ENCODE assay signal across 22 mouse cellular contexts in the genomic region with DNA sequence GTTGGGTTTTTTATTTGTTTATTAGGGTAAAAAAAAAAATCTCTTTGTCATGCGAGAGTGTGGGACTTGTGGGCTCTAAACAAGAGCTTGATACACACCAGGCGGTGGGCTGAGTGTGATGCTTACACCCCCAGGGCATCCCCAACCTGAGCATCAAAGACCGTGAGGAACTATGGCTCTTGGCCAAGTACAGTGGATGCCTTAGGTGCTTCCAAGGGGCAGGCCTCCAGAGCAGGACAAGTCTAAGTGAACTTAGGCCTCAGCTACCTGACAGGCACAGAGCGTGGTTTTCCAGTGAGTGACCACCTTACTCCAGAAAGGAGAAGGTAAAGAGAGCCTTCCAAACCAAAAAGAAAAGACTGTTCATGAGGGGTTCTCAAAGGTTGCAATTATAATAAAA. TPM values are rescaled to one million over a fixed set of nuclear protein-coding genes. Genes with fewer than 3 reads are reported as not detected.
DNase-seq lines count a peak whose midpoint lies in the region; ATAC-seq and TF ChIP-seq lines count a peak whose summit lies in the region.
"Had no signal": no experiment of that assay in that cellular context is flagged by ENCODE, and none has a peak within 500 bp of the region (broad histone marks: within the 10 kb centered on the region; RNA-seq: fewer than 3 reads in every experiment).

No protein-coding gene starts in this region.

- peak; percentile 82 for DNase-seq in liver, adult 2 months (ENCODE audit: extremely low read depth, low read depth, low spot score)
- no peak for DNase-seq in liver, embryonic 11.5 days (ENCODE audit: low spot score)
- DNase-seq in kidney, adult 9 months: peak; percentile 80
- peak; percentile 62 to 82 for DNase-seq in kidney, postnatal 25 days
- no peak for DNase-seq in heart, postnatal 36 days
- DNase-seq in adrenal gland, adult (ENCODE audit: inconsistent age in 2 of 2, low spot score in 1 of 2): no peak
- DNase-seq: adrenal gland, adult 8-10 months; adrenal gland, postnatal 36 days; cerebellum, adult 2 months; cerebellum, postnatal 10 days; gastrocnemius, adult 2 months; gastrocnemius, postnatal 25 days; heart, postnatal 10 days had no signal

- peak overlapping the region; percentile 86 for H3K9ac ChIP-seq in liver, adult 2 months (ENCODE audit: low read depth, low read length)
- H3K9ac ChIP-seq in liver, embryonic 11.5 days (ENCODE audit: low read depth, low read length): no peak overlapping the region
- H3K9ac ChIP-seq: hindbrain, embryonic 13.5 days had no signal

- no peak for ATAC-seq in liver, embryonic 11.5 days (replicated peaks; ENCODE audit: low FRiP score)
- ATAC-seq: forebrain, embryonic 14.5 days had no signal

- H3K4me3 ChIP-seq in liver, adult 2 months (ENCODE audit: insufficient read depth, low read depth, low read length): peak overlapping the region; percentile 77
- no peak overlapping the region for H3K4me3 ChIP-seq in liver, embryonic 11.5 days (ENCODE audit: low read depth, low read length)
- H3K4me3 ChIP-seq: embryonic facial prominence, embryonic 10.5 days; forebrain, embryonic 10.5 days; gastrocnemius, adult 2 months; hindbrain, embryonic 13.5 days had no signal

- peaks cover 10% of the 10 kb centered on the region; the same call in 1 of the 2 replicates for H3K79me2 ChIP-seq in liver, adult 2 months (ENCODE audit: control insufficient read depth, insufficient read depth, low read length)

- no peaks in the 10 kb centered on the region for H3K9me3 ChIP-seq in liver, embryonic 11.5 days (ENCODE audit: control insufficient read depth, low read length)
- H3K9me3 ChIP-seq: embryonic facial prominence, embryonic 10.5 days; forebrain, embryonic 10.5 days; hindbrain, embryonic 13.5 days had no signal

- no peak for TF ChIP-seq CTCF in liver, adult 2 months (IDR thresholded peaks at IDR 0.05; ENCODE audit: low read depth, low read length)

- intact Hi-C loops in heart, postnatal 36 days (cut with DNase I): no loop called here

- H3K4me1 ChIP-seq in liver, adult 2 months (ENCODE audit: control insufficient read depth, insufficient read depth, low read length): peaks cover 36% of the 10 kb centered on the region
- no peaks in the 10 kb centered on the region for H3K4me1 ChIP-seq in liver, embryonic 11.5 days (replicated peaks; ENCODE audit: control insufficient read depth, insufficient read depth, low read length)

- no peak for TF ChIP-seq POLR2A in liver, adult 2 months (IDR thresholded peaks at IDR 0.05; ENCODE audit: extremely low read depth, insufficient read depth, low read length)

- no peaks in the 10 kb centered on the region for H3K27me3 ChIP-seq in liver, adult 2 months (ENCODE audit: control insufficient read depth, insufficient read depth, low read length)
- H3K27me3 ChIP-seq in liver, embryonic 11.5 days (replicated peaks; ENCODE audit: control insufficient read depth, insufficient read depth, low read length): no peaks in the 10 kb centered on the region
- H3K27me3 ChIP-seq: hindbrain, embryonic 13.5 days had no signal

- H3K27ac ChIP-seq in liver, adult 2 months (replicated peaks; ENCODE audit: insufficient read depth, low read depth, low read length): peak overlapping the region; percentile 96
- no peak overlapping the region for H3K27ac ChIP-seq in liver, embryonic 11.5 days (ENCODE audit: low read depth, low read length)
- H3K27ac ChIP-seq: embryonic facial prominence, embryonic 10.5 days; forebrain, embryonic 10.5 days; gastrocnemius, adult 2 months; hindbrain, embryonic 13.5 days had no signal

- 26% methylated on average over 4 of the region's 4 CpGs for WGBS in liver, adult 2 months
- WGBS in liver, embryonic 11.5 days: 75% methylated on average over 4 of the region's 4 CpGs

- H3K4me2 ChIP-seq in liver, embryonic 11.5 days: no peak overlapping the region
- H3K4me2 ChIP-seq: hindbrain, embryonic 13.5 days had no signal

- H3K36me3 ChIP-seq in liver, adult 2 months (ENCODE audit: control insufficient read depth, insufficient read depth, low read length): peaks cover 24% of the 10 kb centered on the region
- no peaks in the 10 kb centered on the region for H3K36me3 ChIP-seq in liver, embryonic 11.5 days (ENCODE audit: control insufficient read depth, insufficient read depth, low read length)
- H3K36me3 ChIP-seq: embryonic facial prominence, embryonic 10.5 days; forebrain, embryonic 10.5 days; hindbrain, embryonic 13.5 days had no signal

RNA-seq across cellular contexts. Expression of a gene that starts 1.6 kb away (rescaled TPM):
- total RNA-seq in liver, adult 2 months (2014; rRNA removed): 1,124 and 1,219 TPM in 2 replicates
- 1,436 and 1,472 TPM in 2 replicates for polyA plus RNA-seq in liver, adult 2 months (2012; rRNA removed)
- 0.14 TPM in 1 of 2 replicates, not detected in the other for polyA plus RNA-seq in liver, embryonic 11.5 days (2014; fragmentation: Nextera tagmentation; extraction: Ambion mirVana)
- not detected for total RNA-seq in heart, postnatal 36 days (2021)
- total RNA-seq: ES-E14; gastrocnemius, adult 2 months; gastrocnemius, postnatal 25 days; granulocyte monocyte progenitor cell, adult 5-6 weeks; heart, postnatal 10 days; hematopoietic stem cell, adult 5-6 weeks had no signal
- polyA plus RNA-seq: cerebellum, adult 2 months; embryonic facial prominence, embryonic 10.5 days; embryonic facial prominence, embryonic 14.5 days; forebrain, embryonic 10.5 days; forebrain, embryonic 14.5 days; heart, embryonic 14.5 days; hindbrain, embryonic 13.5 days had no signal

RNA-seq across cellular contexts. Expression of a gene that starts 11.3 kb away (rescaled TPM):
- 25.6 and 26.9 TPM in 2 replicates for total RNA-seq in liver, adult 2 months (2014; rRNA removed)
- polyA plus RNA-seq in liver, adult 2 months (2012; rRNA removed): 20.4 and 36.7 TPM in 2 replicates
- polyA plus RNA-seq in liver, embryonic 11.5 days (2014; fragmentation: Nextera tagmentation; extraction: Ambion mirVana): not detected in 2 replicates
- not detected for total RNA-seq in heart, postnatal 36 days (2021)
- total RNA-seq: gastrocnemius, adult 2 months; gastrocnemius, postnatal 25 days; granulocyte monocyte progenitor cell, adult 5-6 weeks; heart, postnatal 10 days; hematopoietic stem cell, adult 5-6 weeks had no signal
- polyA plus RNA-seq: embryonic facial prominence, embryonic 10.5 days; forebrain, embryonic 10.5 days; forebrain, embryonic 14.5 days; heart, embryonic 14.5 days; hindbrain, embryonic 13.5 days had no signal

RNA-seq across cellular contexts. Expression of a gene that starts 20.7 kb away (rescaled TPM):
- 282 and 329 TPM in 2 replicates for total RNA-seq in liver, adult 2 months (2014; rRNA removed)
- 281 and 297 TPM in 2 replicates for polyA plus RNA-seq in liver, adult 2 months (2012; rRNA removed)
- not detected in 2 replicates for polyA plus RNA-seq in liver, embryonic 11.5 days (2014; fragmentation: Nextera tagmentation; extraction: Ambion mirVana)
- total RNA-seq in heart, postnatal 36 days (2021): not detected
- total RNA-seq: adrenal gland, adult 8-10 months; adrenal gland, postnatal 36 days; ES-E14; gastrocnemius, adult 2 months; gastrocnemius, postnatal 25 days; granulocyte monocyte progenitor cell, adult 5-6 weeks; heart, postnatal 10 days; hematopoietic stem cell, adult 5-6 weeks had no signal
- polyA plus RNA-seq: cerebellum, adult 2 months; embryonic facial prominence, embryonic 10.5 days; embryonic facial prominence, embryonic 14.5 days; forebrain, embryonic 10.5 days; forebrain, embryonic 14.5 days; heart, embryonic 14.5 days; hindbrain, embryonic 13.5 days had no signal

RNA-seq across cellular contexts. Expression of a gene that starts 37.2 kb away (rescaled TPM):
- not detected in 2 replicates for total RNA-seq in liver, adult 2 months (2014; rRNA removed)
- polyA plus RNA-seq in liver, adult 2 months (2012; rRNA removed): 0.05 TPM in 1 of 2 replicates, not detected in the other
- not detected in 2 replicates for polyA plus RNA-seq in liver, embryonic 11.5 days (2014; fragmentation: Nextera tagmentation; extraction: Ambion mirVana)
- not detected for total RNA-seq in heart, postnatal 36 days (2021)
- total RNA-seq: ES-E14; gastrocnemius, adult 2 months; gastrocnemius, postnatal 25 days; granulocyte monocyte progenitor cell, adult 5-6 weeks; heart, postnatal 10 days; hematopoietic stem cell, adult 5-6 weeks had no signal
- polyA plus RNA-seq: cerebellum, adult 2 months; embryonic facial prominence, embryonic 10.5 days; embryonic facial prominence, embryonic 14.5 days; forebrain, embryonic 10.5 days; forebrain, embryonic 14.5 days; heart, embryonic 14.5 days; hindbrain, embryonic 13.5 days had no signal

Comparison
In these comparisons a context has a peak if more than half of its experiments do, and no peak if none do; other contexts are left out.
1. DNase-seq: peak in liver, adult 2 months (single experiment), kidney, adult 9 months (single experiment) and kidney, postnatal 25 days (2 of 2); none in liver, embryonic 11.5 days (single experiment), heart, postnatal 36 days (0 of 2) and adrenal gland, adult (0 of 2).
2. RNA of a gene that starts 1.6 kb away (total RNA-seq): 1,124 to 1,219 TPM in liver, adult 2 months; not detected in heart, postnatal 36 days; every median in the first group is over 1,000 times any median in the second.
3. RNA of a gene that starts 11.3 kb away (total RNA-seq): 25.6 to 26.9 TPM in liver, adult 2 months; not detected in heart, postnatal 36 days; every median in the first group is over 10 times any median in the second.
4. RNA of a gene that starts 20.7 kb away (total RNA-seq): 282 to 329 TPM in liver, adult 2 months; not detected in heart, postnatal 36 days; every median in the first group is over 100 times any median in the second.